Mouse (Mus musculus): ENCODE results near the gene Prss57.

- TF ChIP-seq CTCF (IDR thresholded peaks at IDR 0.05; ENCODE audit: borderline replicate concordance, extremely low read depth, insufficient read depth, insufficient read length), result peak; percentile 93
- TF ChIP-seq POLR2A (IDR thresholded peaks at IDR 0.05; ENCODE audit: borderline replicate concordance, extremely low read depth, insufficient read depth, insufficient read length, poor library complexity, severe bottlenecking), result no peak
Observed at GRCm38 (mm10) chr10:79779784-79780663, 10.7 kb downstream of the Prss57 start.

All from brain, embryonic 14.5 days (tissue).